Comparison of ENCODE assay signal across 23 mouse cellular contexts in the genomic region with DNA sequence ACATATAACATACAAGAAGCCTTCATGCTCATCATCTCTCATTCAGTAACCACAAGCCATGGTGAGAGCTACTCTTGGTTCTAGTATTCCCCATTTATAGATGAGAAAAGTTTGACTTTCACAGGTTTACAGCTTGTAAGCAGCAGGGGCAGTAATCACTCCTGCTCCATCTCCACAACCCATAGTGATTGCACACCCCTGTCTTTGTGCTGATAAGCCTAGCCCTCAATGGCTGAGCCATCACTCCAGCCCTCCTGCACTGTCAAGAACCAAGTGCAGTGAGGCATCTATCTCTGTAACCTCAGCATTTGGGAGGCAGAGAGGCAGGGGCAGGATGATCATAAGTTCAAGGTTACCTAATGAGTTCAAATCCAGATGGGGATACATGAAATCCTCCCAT. TPM values are rescaled to one million over a fixed set of nuclear protein-coding genes. Genes with fewer than 3 reads are reported as not detected.
DNase-seq lines count a peak whose midpoint lies in the region; ATAC-seq lines count a peak whose summit lies in the region.
"Had no signal": no experiment of that assay in that cellular context is flagged by ENCODE, and none has a peak within 500 bp of the region (broad histone marks: within the 10 kb centered on the region; RNA-seq: fewer than 3 reads in every experiment).

No protein-coding gene starts in this region.

- no peak; the same call in 1 of the 2 replicates for ATAC-seq in neural tube, embryonic 13.5 days (ENCODE audit: low read depth)
- no peak for ATAC-seq in neural tube, embryonic 15.5 days (ENCODE audit: low FRiP score)
- peak; percentile 74 for ATAC-seq in liver, embryonic 11.5 days (replicated peaks; ENCODE audit: low FRiP score)
- ATAC-seq in liver, embryonic 15.5 days (ENCODE audit: insufficient read depth), result peak; percentile 57; the same call in 1 of the 2 replicates
- no peak for ATAC-seq in hindbrain, embryonic 11.5 days (ENCODE audit: low FRiP score)
- ATAC-seq in midbrain, embryonic 11.5 days (ENCODE audit: low FRiP score), result no peak
- ATAC-seq: forebrain, embryonic 16.5 days had no signal

- no peaks in the 10 kb centered on the region for H3K36me3 ChIP-seq in neural tube, embryonic 13.5 days
- no peaks in the 10 kb centered on the region for H3K36me3 ChIP-seq in neural tube, embryonic 15.5 days
- H3K36me3 ChIP-seq in liver, embryonic 11.5 days (ENCODE audit: control insufficient read depth, insufficient read depth, low read length), result no peaks in the 10 kb centered on the region
- H3K36me3 ChIP-seq in liver, embryonic 15.5 days (replicated peaks), result no peaks in the 10 kb centered on the region
- no peaks in the 10 kb centered on the region for H3K36me3 ChIP-seq in hindbrain, embryonic 11.5 days (ENCODE audit: control insufficient read depth, insufficient read depth, low read length)
- H3K36me3 ChIP-seq in midbrain, embryonic 11.5 days (ENCODE audit: control insufficient read depth, insufficient read depth, low read length), result no peaks in the 10 kb centered on the region
- H3K36me3 ChIP-seq: embryonic facial prominence, embryonic 12.5 days; forebrain, embryonic 12.5 days; heart, embryonic 10.5 days; hindbrain, embryonic 13.5 days had no signal

- H3K4me2 ChIP-seq in neural tube, embryonic 13.5 days, result no peak overlapping the region
- H3K4me2 ChIP-seq in neural tube, embryonic 15.5 days, result no peak overlapping the region
- no peak overlapping the region for H3K4me2 ChIP-seq in liver, embryonic 11.5 days
- H3K4me2 ChIP-seq in liver, embryonic 15.5 days, result no peak overlapping the region
- H3K4me2 ChIP-seq in hindbrain, embryonic 11.5 days (replicated peaks; ENCODE audit: low read depth, low read length), result no peak overlapping the region
- no peak overlapping the region for H3K4me2 ChIP-seq in midbrain, embryonic 11.5 days
- H3K4me2 ChIP-seq: embryonic facial prominence, embryonic 12.5 days; forebrain, embryonic 12.5 days; hindbrain, embryonic 13.5 days had no signal

- H3K9ac ChIP-seq in neural tube, embryonic 13.5 days, result no peak overlapping the region
- no peak overlapping the region for H3K9ac ChIP-seq in neural tube, embryonic 15.5 days (replicated peaks)
- no peak overlapping the region for H3K9ac ChIP-seq in liver, embryonic 11.5 days (ENCODE audit: low read depth, low read length)
- H3K9ac ChIP-seq in liver, embryonic 15.5 days, result no peak overlapping the region
- H3K9ac ChIP-seq in hindbrain, embryonic 11.5 days (ENCODE audit: low read depth, low read length), result no peak overlapping the region
- H3K9ac ChIP-seq in midbrain, embryonic 11.5 days (ENCODE audit: low read length), result no peak overlapping the region
- H3K9ac ChIP-seq: embryonic facial prominence, embryonic 12.5 days; forebrain, embryonic 12.5 days; hindbrain, embryonic 13.5 days had no signal

- no peak for DNase-seq in liver, embryonic 11.5 days (ENCODE audit: low spot score)
- DNase-seq in spleen, adult 18-20 months, result no peak
- no peak for DNase-seq in hindbrain, embryonic 11.5 days (ENCODE audit: low spot score)
- DNase-seq in midbrain, embryonic 11.5 days (ENCODE audit: low spot score, missing footprints), result no peak
- DNase-seq: adrenal gland, adult 2 months; adrenal gland, postnatal 25 days; cerebellum, adult 11 months; cerebellum, adult 9-10 months; cerebellum, postnatal 25 days; gastrocnemius, postnatal 10 days; heart, adult 18-20 months; heart, postnatal 10 days; heart, postnatal 4 days had no signal

- no peaks in the 10 kb centered on the region for H3K27me3 ChIP-seq in neural tube, embryonic 13.5 days
- H3K27me3 ChIP-seq in neural tube, embryonic 15.5 days (replicated peaks), result no peaks in the 10 kb centered on the region
- H3K27me3 ChIP-seq in liver, embryonic 11.5 days (replicated peaks; ENCODE audit: control insufficient read depth, insufficient read depth, low read length), result no peaks in the 10 kb centered on the region
- H3K27me3 ChIP-seq in liver, embryonic 15.5 days, result no peaks in the 10 kb centered on the region
- H3K27me3 ChIP-seq in hindbrain, embryonic 11.5 days (ENCODE audit: control insufficient read depth, insufficient read depth, low read length), result no peaks in the 10 kb centered on the region
- no peaks in the 10 kb centered on the region for H3K27me3 ChIP-seq in midbrain, embryonic 11.5 days (ENCODE audit: control insufficient read depth, insufficient read depth, low read length)
- H3K27me3 ChIP-seq: CH12.LX; forebrain, embryonic 12.5 days; hindbrain, embryonic 13.5 days had no signal

- no peak overlapping the region for H3K4me3 ChIP-seq in neural tube, embryonic 13.5 days
- H3K4me3 ChIP-seq in neural tube, embryonic 15.5 days (replicated peaks), result no peak overlapping the region
- H3K4me3 ChIP-seq in liver, embryonic 11.5 days (ENCODE audit: low read depth, low read length), result no peak overlapping the region
- no peak overlapping the region for H3K4me3 ChIP-seq in liver, embryonic 15.5 days (replicated peaks)
- H3K4me3 ChIP-seq in hindbrain, embryonic 11.5 days (ENCODE audit: low read depth, low read length), result no peak overlapping the region
- no peak overlapping the region for H3K4me3 ChIP-seq in midbrain, embryonic 11.5 days (ENCODE audit: low read depth, low read length)
- H3K4me3 ChIP-seq: embryonic facial prominence, embryonic 12.5 days; forebrain, embryonic 12.5 days; heart, embryonic 10.5 days; hindbrain, embryonic 13.5 days had no signal

- no peaks in the 10 kb centered on the region for H3K9me3 ChIP-seq in neural tube, embryonic 13.5 days
- no peaks in the 10 kb centered on the region for H3K9me3 ChIP-seq in neural tube, embryonic 15.5 days (replicated peaks)
- H3K9me3 ChIP-seq in liver, embryonic 11.5 days (ENCODE audit: control insufficient read depth, low read length), result no peaks in the 10 kb centered on the region
- no peaks in the 10 kb centered on the region for H3K9me3 ChIP-seq in liver, embryonic 15.5 days (replicated peaks)
- H3K9me3 ChIP-seq in hindbrain, embryonic 11.5 days (ENCODE audit: control insufficient read depth, low read length), result no peaks in the 10 kb centered on the region
- no peaks in the 10 kb centered on the region for H3K9me3 ChIP-seq in midbrain, embryonic 11.5 days (ENCODE audit: control insufficient read depth, low read length)
- H3K9me3 ChIP-seq: embryonic facial prominence, embryonic 12.5 days; forebrain, embryonic 12.5 days; heart, embryonic 10.5 days; hindbrain, embryonic 13.5 days had no signal

- peak overlapping the region; percentile 9; the same call in 1 of the 2 replicates for H3K27ac ChIP-seq in neural tube, embryonic 13.5 days (replicated peaks)
- no peak overlapping the region for H3K27ac ChIP-seq in neural tube, embryonic 15.5 days (replicated peaks)
- peak overlapping the region; percentile 28; the same call in 1 of the 2 replicates for H3K27ac ChIP-seq in liver, embryonic 11.5 days (ENCODE audit: low read depth, low read length)
- no peak overlapping the region for H3K27ac ChIP-seq in liver, embryonic 15.5 days (replicated peaks)
- H3K27ac ChIP-seq in hindbrain, embryonic 11.5 days (ENCODE audit: low read depth, low read length), result no peak overlapping the region
- no peak overlapping the region for H3K27ac ChIP-seq in midbrain, embryonic 11.5 days (ENCODE audit: low read depth, low read length)
- H3K27ac ChIP-seq: embryonic facial prominence, embryonic 12.5 days; forebrain, embryonic 12.5 days; heart, embryonic 10.5 days; hindbrain, embryonic 13.5 days had no signal

- peaks cover 5% of the 10 kb centered on the region for H3K4me1 ChIP-seq in neural tube, embryonic 13.5 days (replicated peaks)
- peaks cover 18% of the 10 kb centered on the region for H3K4me1 ChIP-seq in neural tube, embryonic 15.5 days
- peaks cover 18% of the 10 kb centered on the region for H3K4me1 ChIP-seq in liver, embryonic 11.5 days (replicated peaks; ENCODE audit: control insufficient read depth, insufficient read depth, low read length)
- peaks cover 15% of the 10 kb centered on the region for H3K4me1 ChIP-seq in liver, embryonic 15.5 days (replicated peaks)
- no peaks in the 10 kb centered on the region for H3K4me1 ChIP-seq in hindbrain, embryonic 11.5 days (replicated peaks; ENCODE audit: control insufficient read depth, insufficient read depth, low read length)
- peaks cover 4% of the 10 kb centered on the region; the same call in 1 of the 2 replicates for H3K4me1 ChIP-seq in midbrain, embryonic 11.5 days (ENCODE audit: control insufficient read depth, insufficient read depth, low read length)

RNA-seq across cellular contexts. Expression of a gene that starts 47.8 kb away (rescaled TPM):
- 0.21 TPM in 1 of 2 replicates, not detected in the other for polyA plus RNA-seq in neural tube, embryonic 13.5 days (2015; fragmentation: Nextera tagmentation; extraction: Ambion mirVana)
- 0.42 and 1.2 TPM in 2 replicates for polyA plus RNA-seq in neural tube, embryonic 15.5 days (2015; fragmentation: Nextera tagmentation; extraction: Ambion mirVana)
- polyA plus RNA-seq in liver, embryonic 11.5 days (2014; fragmentation: Nextera tagmentation; extraction: Ambion mirVana), result 8.7 and 10.6 TPM in 2 replicates
- polyA plus RNA-seq in liver, embryonic 15.5 days (2015; fragmentation: Nextera tagmentation; extraction: Ambion mirVana), result 589 and 735 TPM in 2 replicates
- 0.19 and 0.25 TPM in 2 replicates for polyA plus RNA-seq in hindbrain, embryonic 11.5 days (2014; fragmentation: Nextera tagmentation; extraction: Ambion mirVana)
- polyA plus RNA-seq in midbrain, embryonic 11.5 days (2014; fragmentation: Nextera tagmentation; extraction: Ambion mirVana), result not detected in 2 replicates
- polyA plus RNA-seq: forebrain, embryonic 12.5 days; heart, embryonic 14.5 days had no signal

RNA-seq across cellular contexts. Expression of a gene that starts 48.4 kb away (rescaled TPM):
- polyA plus RNA-seq in neural tube, embryonic 13.5 days (2015; fragmentation: Nextera tagmentation; extraction: Ambion mirVana), result 7.2 and 7.6 TPM in 2 replicates
- 9.1 and 10.6 TPM in 2 replicates for polyA plus RNA-seq in neural tube, embryonic 15.5 days (2015; fragmentation: Nextera tagmentation; extraction: Ambion mirVana)
- 10.1 and 12.4 TPM in 2 replicates for polyA plus RNA-seq in liver, embryonic 11.5 days (2014; fragmentation: Nextera tagmentation; extraction: Ambion mirVana)
- polyA plus RNA-seq in liver, embryonic 15.5 days (2015; fragmentation: Nextera tagmentation; extraction: Ambion mirVana), result 2.5 and 2.6 TPM in 2 replicates
- 4.1 and 6.0 TPM in 2 replicates for polyA plus RNA-seq in hindbrain, embryonic 11.5 days (2014; fragmentation: Nextera tagmentation; extraction: Ambion mirVana)
- polyA plus RNA-seq in midbrain, embryonic 11.5 days (2014; fragmentation: Nextera tagmentation; extraction: Ambion mirVana), result 3.3 and 4.5 TPM in 2 replicates

Comparison
In these comparisons a context has a peak if more than half of its experiments do, and no peak if none do; other contexts are left out.
1. H3K27ac ChIP-seq: peak in neural tube, embryonic 13.5 days (single experiment) and liver, embryonic 11.5 days (single experiment); none in neural tube, embryonic 15.5 days (single experiment), liver, embryonic 15.5 days (single experiment), hindbrain, embryonic 11.5 days (single experiment) and midbrain, embryonic 11.5 days (single experiment).
2. RNA of a gene that starts 47.8 kb away (polyA plus RNA-seq): 589 to 735 TPM in liver, embryonic 15.5 days; 8.7 to 10.6 TPM in liver, embryonic 11.5 days, 0.42 to 1.2 TPM in neural tube, embryonic 15.5 days, 0.21 TPM in neural tube, embryonic 13.5 days, 0.19 to 0.25 TPM in hindbrain, embryonic 11.5 days and not detected in midbrain, embryonic 11.5 days; every median in the first group is over 10 times any median in the second.
3. ATAC-seq: peak in liver, embryonic 11.5 days (single experiment) and liver, embryonic 15.5 days (single experiment); none in neural tube, embryonic 13.5 days (single experiment), neural tube, embryonic 15.5 days (single experiment), hindbrain, embryonic 11.5 days (single experiment) and midbrain, embryonic 11.5 days (single experiment).